Mouse (Mus musculus): ENCODE results near the gene Brinp3.

Brinp3 gene

DNA sequence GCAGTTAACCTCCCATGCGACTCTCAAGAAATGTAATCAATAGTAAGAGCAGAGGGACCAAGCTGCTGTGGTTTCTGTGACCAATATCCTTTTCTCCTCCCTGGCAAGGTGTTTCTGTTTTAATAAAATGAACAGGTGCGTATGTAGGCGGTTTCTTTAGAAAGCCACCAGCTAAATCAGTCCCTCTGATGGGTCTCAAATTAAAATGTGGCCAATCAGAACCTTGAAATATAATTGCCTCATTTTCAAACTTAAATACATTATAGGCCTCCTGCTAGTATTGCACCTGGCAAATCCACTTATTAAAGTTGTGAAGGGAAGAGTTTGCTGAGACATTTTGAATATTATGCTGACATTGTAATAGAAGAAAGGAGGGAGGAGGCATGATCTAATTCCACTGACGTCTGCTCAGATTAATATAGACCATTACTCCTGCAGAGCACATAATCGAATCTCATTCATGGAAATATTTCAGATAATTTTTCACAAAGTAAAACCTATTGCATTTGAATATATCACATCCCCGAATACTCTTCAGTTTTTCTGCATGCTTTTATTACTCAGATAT, 305.5 kb downstream of the Brinp3 start:
- no peak for DNase-seq

DNA sequence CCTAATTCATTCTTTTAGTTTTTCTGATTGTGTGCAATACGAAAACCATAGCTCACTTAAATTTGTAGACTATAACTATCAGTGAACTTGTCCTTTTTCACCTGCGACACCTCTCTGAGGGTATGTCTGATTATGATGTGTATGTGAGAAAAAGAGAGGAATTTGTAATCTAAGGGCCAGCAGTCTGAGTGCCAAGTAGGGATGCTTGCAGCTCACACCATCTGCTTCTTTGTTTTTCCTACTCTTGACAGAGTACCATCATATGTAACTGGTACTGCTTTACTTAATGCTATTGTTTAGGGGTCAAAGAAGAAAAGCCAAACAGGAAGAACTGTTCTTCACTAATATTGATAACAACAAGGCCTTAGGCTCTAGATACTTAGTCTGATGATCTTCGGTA, 307.3 kb downstream of the Brinp3 start:
- no peak for DNase-seq

DNA sequence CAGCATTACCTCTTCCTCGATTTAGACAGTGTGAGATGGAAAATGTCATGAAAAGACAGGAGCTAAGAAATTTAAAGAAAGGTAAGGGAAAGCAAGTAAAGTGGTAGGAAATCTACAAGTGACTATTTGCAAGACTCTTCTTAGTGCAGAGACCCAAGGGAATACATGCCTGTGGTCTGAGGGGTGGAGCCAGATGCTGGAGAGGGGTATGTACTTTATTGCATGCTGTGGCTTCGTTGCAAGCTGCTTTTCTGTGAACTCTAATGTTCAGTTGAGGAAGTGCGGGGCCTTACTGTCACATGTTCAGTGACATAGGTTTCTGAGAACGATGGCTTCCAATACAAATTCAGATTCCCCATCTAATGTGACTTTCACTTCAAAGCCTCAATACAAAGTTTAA, 313.2 kb downstream of the Brinp3 start:
- DNase-seq: no peak

DNA sequence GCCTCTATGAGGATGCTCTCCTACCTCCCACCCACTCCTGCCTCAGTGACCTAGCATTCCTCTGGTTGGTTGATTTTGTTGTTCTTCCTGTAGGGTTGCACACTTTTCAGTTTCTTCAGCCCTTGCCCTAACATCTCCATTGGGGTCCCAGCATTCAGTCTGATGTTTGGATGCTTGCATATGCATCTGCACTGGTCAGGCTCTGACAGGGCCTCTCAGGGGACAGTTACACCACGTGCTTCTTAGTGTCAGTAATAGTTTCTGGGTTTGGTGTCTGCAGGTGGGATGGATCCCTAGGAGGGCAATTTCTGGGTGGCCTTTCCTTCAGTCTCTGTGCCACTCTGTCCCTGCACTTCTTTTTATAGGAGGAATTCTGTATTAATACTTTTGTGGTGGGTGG, 339.3 kb downstream of the Brinp3 start:
- DNase-seq: no peak

DNA sequence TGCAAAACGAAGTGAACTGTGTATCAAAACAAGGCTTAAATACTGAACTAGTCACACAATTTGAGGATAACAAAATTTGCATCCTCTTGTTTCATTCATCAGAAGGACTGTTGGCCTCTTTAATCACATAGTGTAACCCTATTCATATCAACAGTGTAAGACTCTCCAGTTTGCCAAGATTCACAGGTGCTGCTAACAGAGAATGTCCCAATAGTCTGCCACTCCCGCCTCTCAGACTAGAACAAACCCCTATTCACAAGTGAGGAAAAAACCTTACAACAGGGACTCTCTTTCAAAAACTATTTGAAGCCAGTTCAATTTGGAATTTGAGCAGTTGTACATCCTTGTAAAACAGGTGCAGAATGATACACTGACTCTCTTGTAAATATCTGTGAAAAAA, 349.5 kb downstream of the Brinp3 start:
- DNase-seq: no peak

DNA sequence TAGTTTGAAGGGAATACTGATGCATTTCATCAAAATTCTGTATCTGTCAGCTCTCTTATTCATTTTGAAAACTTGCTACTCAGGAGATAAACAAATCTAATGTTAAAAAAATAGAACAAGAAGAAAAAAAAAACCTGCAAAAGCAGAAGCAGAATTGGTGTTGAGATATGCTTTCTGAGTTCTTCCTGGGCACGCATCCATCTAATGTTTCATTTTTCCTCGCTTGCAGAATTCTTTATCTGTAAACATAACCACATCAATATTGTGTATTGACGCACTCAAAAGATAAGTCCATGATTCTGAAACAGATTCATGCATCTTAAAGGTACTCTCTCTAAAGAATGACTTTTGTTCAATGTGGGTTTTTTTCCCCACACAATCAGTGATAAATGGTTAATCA, 354.3 kb downstream of the Brinp3 start:
- DNase-seq: no peak

DNA sequence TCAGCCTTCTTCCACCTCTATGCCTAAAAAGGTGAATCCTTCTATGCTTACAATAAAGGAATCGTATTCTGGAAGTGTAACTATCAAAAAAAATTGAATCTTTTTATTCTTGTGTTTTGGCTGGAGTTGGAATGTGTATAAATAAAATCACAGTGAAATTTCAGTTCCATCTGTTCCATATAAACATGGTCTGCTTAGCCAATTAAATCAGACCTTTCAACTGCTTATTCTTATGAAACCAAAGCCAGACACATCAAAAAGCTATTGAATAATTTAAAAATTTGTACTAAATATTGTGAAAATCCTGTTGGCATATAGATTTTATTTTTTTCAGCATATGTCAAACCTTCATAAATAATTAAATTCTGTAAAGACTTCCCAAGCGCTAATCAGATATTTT, 355.6 kb downstream of the Brinp3 start:
- DNase-seq: no peak

DNA sequence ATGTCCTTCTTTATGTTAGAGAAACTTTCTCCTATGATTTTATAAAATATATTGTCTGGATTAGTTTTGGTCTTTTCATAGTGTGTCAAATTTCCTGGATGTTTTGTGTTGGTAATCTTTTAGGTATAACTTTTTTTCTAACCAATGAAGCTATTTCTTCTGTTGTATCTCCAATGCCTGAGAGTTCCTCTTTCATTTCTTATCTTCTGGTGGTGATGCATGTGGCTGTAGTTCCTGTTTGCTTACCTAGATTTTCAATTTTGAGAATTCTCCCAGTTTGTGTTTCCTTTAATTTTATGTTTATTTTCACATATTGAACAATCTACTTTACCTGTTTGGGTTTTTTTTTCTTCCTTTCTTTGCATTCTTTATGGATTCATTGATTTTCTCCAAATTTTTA, 404.1 kb downstream of the Brinp3 start:
- DNase-seq: no peak

DNA sequence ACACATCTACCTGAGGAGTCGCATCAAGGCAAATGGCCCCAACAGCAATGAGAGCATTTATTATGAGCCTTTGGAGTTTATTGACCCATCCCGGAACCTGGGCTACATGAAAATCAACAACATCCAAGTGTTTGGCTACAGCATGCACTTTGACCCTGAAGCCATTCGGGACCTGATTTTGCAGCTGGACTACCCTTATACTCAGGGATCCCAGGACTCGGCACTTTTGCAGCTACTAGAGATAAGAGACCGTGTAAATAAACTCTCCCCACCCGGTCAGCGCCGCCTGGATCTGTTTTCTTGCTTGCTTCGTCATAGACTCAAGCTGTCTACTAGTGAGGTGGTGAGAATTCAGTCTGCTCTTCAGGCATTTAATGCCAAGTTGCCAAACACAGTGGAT, 407.1 kb downstream of the Brinp3 start:
- DNase-seq: no peak

DNA sequence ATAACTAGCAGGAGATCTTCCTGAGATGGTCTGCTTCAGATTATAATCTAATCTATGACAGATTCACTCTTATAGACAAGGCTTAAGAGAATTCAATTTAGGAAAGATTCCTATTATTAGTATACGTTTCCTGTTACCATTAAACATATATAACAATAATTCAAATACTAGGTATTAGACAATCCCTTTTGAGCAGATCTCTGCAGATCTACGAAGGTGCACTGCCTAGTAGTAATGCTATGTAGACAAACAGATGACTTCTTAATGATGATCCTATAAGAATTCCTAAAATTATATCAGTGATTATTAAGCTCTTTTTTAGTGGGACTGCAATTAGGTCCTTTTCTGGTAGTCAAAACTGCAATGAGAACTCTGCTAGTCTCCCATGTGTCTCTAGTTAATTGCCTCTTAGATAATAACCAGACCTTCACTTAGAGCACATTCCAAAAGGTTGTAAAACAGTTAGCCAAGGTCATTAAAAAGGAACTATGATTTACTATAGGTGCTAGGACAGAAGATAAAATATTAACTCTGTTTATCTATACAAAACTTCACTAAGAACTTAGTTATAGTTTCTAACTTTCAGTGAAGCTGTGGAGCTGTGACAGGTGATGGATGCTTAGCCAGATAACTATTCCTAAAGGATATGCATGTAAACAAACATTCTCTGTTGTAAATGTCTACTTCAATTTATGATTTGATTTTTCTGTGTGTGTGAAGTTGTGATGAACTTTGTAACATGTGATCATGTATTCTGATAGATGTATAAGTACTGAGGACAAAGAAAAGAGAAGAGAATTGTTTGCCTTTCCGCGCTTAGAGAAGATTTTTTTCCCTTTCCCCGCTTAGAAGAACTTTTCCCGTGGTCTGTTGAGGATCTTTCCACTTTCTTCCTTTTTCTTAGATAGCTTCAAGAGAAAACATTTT, 445.2 kb downstream of the Brinp3 start:
- DNase-seq: no peak

Data from kidney, postnatal 14 days (tissue).